Mouse (Mus musculus) cortical plate, adult 2 months (tissue): ENCODE measurements around the gene Tenm2.

ENCODE experiments used
- CTCF ChIP-seq: fragments of 200-500 bp; IDR thresholded peaks from 2 replicates; pipeline ENCODE4 v1.5.1; 2011; ENCODE audit warnings: mild to moderate bottlenecking, control low read depth, low read length; ENCODE audit not compliant: insufficient read depth; ENCODE audit errors: extremely low read depth
- POLR2A ChIP-seq: fragments of 200-500 bp; IDR thresholded peaks from 2 replicates; pipeline ENCODE4 v1.6.1; 2011; ENCODE audit warnings: mild to moderate bottlenecking, low read length, control low read depth; ENCODE audit not compliant: insufficient read depth; ENCODE audit errors: extremely low read depth

DNA sequence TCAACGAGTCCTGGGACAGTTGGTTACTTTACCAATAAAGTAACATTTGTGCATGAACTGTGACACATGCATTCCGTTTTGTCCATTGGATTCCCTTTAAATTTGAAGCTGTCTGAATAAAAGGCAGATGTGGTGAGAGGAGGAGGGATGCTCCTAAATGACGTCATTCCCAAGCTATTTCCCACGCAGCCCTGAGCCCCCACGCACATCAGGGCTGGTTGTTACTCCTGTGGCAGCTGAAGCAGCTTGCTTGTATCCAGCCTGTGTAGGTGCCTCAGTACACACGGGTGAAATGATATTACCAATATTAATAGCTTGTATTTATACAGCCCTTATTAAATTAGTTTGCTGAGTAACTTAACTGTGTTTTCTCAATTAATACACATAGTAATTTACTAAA lies 884.0 kb downstream of the Tenm2 start:
- TF ChIP-seq CTCF (no peak), POLR2A (no peak)
